Mouse (Mus musculus): ENCODE data around the gene Dpp4.

Dpp4 gene

DNA sequence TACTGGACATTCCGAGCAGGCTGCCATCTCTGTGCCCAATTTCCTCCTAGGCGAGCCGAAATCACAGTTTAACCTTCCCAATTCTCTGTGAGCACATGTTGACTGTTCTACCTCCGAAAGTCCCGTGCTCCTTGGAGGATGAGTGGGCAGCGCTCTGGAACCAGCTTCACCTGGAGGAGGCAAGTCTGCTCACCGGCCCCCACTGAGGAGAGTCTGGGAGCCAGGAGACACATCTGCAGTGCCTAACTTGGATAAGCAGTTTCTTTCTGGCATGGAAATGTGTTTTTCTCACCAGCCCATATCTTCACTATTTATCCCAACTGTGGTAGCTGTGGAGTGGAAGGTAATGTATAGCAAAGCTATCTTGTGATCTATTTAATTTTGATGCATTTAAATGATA lies 54.8 kb downstream of the Dpp4 start:
- DNase-seq, result no peak

- DNase-seq, result no peak
Observed at GRCm38 (mm10) chr2:62356606-62357005, 55.4 kb downstream of the Dpp4 start.

- no peak for DNase-seq
Observed at GRCm38 (mm10) chr2:62355766-62356165, 56.3 kb downstream of the Dpp4 start.

GRCm38 (mm10) chr2:62352035-62352434 lies 60.0 kb downstream of the Dpp4 start:
- DNase-seq, result no peak

GRCm38 (mm10) chr2:62347762-62348161 lies 64.3 kb downstream of the Dpp4 start:
- no peak for DNase-seq

GRCm38 (mm10) chr2:62346771-62347170 lies 65.3 kb downstream of the Dpp4 start:
- no peak for DNase-seq

DNA sequence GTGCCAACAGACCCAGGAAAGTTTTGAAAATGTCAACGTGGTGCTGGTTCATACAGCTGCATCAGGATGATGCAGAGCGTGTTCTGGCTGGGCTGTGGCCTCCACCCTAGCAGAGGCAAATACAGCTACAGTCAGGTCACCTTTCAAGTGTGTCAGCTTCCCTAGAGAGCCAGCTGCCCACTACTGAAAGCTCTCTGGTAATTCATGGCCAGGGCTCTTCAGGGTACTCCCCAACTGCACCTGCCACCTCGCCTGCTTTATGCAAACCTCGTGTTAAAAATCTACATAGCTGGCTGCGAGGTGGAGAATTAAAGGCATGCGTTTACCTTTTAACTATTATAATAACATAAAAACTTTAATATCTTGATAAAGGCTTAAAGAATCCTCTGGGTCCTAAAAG lies 67.7 kb downstream of the Dpp4 start:
- no peak for DNase-seq

DNA sequence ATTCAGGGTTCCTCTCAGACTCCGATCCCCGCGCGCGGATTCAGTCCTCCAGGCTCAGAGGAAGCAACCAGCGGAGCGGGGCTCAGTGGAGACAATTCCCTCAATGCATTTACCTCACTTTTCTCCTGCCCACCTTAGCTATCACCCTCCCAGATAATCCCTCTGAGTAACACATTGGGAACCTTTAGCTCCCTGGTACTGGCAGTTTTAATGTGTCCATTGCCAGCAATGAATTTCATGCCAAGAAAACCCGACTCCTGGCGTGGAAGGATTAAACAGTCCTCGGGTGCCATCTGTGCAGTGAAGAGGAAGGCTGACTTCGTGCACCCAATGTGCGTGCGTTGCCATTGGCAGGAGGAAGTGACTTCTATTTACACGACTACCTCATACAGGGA lies 70.3 kb downstream of the Dpp4 start:
- DNase-seq, result no peak

DNA sequence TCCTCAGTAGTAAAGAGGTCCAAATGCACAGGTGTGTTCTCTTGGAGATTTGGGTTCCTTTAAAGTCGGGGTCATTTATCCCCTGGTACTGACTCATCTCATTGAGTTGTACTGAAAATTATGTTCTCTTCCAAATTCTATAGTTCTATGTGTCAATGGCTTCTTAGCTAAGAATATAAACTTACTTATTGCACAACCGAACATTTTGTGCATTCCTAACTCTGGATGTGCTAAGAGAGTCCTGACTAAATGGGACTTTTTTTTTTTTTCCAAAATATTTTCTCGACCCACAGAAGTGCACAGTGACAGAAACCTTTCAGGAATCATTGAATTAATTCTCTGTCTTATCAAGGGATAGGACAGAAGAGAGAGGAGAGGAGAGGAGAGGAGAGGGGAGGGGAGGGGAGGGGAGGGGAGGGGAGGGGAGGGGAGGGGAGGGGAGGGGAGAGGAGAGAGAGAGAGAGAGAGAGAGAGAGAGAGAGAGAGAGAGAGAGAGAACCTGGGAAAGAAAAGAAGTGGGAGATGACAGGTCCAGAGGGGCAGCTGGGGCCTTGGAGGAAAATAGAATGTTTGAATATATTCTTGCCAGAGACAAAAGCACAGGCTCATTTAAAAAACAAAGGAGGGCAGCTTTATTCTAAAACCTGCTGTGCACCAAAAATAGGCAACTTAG lies 70.8 kb downstream of the Dpp4 start:
- DNase-seq, result no peak

DNA sequence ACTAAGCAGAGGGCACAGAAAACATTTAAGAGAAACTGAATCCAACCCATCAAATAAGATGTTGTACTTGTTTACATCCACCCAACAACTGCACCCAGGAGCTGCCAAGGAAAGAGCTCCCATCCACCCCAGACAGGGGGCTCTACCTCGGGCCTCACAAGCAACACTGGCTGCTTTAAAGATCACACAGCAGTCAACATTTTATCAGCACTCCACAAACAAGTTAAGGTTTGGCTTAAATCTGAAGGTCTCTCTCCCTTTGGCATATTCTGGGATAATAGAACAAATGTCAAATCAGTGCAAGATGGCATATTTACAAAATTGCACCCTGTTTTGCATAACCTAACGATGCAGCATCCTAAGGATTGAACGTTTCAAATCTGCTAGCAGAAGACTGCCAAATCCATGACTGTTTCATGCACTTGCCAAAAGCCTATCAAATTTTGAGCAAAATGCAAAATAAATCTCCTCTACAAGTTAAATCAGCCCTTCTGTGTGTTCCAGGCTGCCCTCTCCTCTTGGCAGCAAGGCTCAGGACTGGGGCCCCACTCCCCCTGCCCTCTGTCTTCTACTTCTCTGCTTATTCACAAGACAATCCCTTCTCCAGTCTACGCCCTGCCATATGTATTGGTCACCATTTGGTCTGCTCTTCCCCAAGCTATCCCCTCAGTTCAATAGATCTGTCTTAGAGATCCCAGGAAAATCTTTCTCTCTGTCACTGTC lies 72.6 kb downstream of the Dpp4 start:
- DNase-seq, result no peak

GRCm38 (mm10) chr2:62337086-62337485 lies 74.9 kb downstream of the Dpp4 start:
- DNase-seq, result no peak

DNA sequence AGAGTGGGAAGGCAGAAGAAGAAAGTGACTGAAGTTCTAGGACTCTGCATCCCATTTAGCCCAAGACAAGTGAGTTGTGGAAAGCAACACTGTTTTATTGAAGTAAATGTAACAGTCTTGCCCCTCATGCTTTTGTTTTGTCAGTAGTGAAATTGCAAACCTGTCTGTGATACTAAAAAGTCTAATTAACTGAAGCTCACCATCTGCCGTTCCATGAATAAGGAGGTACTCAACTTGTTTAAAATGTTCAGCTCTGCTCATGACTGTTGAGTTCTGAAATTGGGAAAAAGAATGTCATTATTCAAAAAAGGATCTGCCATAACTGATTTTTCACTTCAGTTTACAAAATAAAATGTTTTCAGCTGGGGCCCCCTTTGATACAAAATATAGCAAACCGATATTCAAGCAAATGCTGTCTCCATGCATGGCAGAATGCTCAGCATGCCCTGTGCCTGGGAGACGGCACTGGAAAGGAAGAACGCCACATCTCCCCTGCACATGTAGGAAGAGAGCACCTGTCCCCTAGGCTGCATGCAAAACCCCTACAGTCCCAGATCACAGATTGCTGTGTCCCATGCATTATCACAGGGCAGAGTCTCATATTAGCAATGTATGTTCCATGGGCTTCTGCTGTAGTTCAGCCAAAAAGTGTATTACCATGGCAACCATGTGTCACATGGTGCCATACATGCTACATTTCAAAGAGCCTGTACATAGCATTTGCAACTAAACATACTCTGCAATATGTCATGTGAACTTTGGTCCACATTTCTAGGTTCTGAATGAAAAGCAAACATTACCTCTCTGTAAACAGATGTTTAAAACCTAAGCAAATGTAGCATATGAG lies 77.4 kb downstream of the Dpp4 start:
- no peak for DNase-seq

- no peak for DNase-seq
Observed at GRCm38 (mm10) chr2:62332465-62332864, 79.6 kb downstream of the Dpp4 start.

GRCm38 (mm10) chr2:62331913-62332312 lies 80.1 kb downstream of the Dpp4 start:
- no peak for DNase-seq

- peak; percentile 91 for DNase-seq
Observed at GRCm38 (mm10) chr2:62325388-62325787, 86.6 kb downstream of the Dpp4 start.

GRCm38 (mm10) chr2:62323078-62323637 lies 88.9 kb downstream of the Dpp4 start:
- DNase-seq, result no peak

DNA sequence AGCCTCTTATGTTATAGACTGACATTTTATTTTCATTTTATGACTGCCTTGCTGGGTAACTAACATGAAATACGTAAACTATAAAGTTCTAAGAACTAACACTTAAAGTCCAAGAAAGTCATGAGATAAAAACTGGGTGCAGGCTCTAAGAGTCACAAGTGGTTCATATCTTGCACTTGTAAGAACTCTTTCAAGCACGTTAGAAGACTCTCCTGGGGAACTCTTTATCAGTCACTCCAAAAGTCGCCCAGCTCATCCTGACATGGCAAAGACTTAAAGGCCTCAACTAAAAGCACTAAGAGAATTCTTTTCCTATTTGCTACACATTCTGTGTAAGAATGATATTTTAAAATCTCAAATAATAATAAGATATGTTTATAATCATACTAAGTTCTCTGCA lies 92.5 kb downstream of the Dpp4 start:
- no peak for DNase-seq

DNA sequence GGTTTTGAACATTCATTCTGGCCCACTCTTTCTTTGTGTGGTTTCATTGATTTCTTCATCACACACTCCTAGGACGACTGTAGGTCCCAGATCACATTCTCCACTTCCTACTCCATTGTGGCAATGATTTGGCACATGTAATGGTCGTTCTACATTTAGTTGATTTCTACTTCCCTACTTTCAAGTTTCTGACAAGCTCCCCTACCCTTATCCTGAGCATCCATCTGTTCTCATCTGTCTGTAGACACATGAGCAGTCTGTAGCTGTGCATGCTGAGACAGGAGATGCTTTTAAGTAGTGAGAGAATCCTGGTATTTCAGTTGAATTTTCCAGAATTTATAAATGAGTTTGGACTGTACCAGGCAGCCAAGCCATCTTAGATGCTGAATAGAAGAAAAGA lies 95.1 kb downstream of the Dpp4 start:
- DNase-seq, result no peak

GRCm38 (mm10) chr2:62307477-62307876 lies 104.6 kb downstream of the Dpp4 start:
- DNase-seq, result no peak

DNA sequence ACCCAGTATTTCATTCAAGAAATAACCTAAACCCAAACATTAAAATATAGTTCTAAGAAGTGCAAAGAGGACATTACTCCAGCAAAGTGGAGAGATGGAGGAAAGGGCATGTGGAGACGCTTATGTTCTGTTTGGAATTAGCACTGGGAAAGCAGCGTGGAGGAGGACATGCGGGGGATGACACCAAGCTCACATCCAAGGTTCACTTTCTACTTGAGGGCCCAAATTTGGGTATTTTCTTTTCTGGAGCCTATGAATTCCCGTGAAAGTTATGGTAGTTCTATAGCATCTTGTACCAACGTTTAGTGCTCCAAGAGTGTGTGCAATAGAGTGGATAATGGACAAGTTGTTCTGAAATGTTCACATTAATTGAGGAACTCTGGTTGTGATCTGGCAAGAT lies 105.1 kb downstream of the Dpp4 start:
- no peak for DNase-seq

GRCm38 (mm10) chr2:62301716-62302115 lies 110.3 kb downstream of the Dpp4 start:
- no peak for DNase-seq

GRCm38 (mm10) chr2:62293846-62294245 lies 118.2 kb downstream of the Dpp4 start:
- no peak for DNase-seq

DNA sequence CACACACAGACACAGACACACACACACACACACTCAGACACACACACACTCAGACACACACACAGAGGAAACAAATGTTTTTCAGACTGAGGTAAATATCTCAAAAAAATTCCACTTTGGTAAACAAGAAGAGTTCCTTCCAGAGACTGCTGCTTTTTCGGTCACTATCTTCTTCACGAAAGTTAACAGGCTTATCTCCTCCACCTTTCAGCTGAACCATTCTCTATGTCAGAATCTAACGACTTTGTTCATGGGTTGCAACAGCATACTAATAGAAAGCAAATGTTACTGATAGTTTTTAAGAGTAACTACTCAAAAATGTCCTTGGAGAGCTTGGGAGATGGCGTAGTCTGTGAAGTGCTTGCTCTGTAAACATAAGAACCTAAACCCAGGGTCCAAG lies 124.5 kb downstream of the Dpp4 start:
- DNase-seq, result no peak

DNA sequence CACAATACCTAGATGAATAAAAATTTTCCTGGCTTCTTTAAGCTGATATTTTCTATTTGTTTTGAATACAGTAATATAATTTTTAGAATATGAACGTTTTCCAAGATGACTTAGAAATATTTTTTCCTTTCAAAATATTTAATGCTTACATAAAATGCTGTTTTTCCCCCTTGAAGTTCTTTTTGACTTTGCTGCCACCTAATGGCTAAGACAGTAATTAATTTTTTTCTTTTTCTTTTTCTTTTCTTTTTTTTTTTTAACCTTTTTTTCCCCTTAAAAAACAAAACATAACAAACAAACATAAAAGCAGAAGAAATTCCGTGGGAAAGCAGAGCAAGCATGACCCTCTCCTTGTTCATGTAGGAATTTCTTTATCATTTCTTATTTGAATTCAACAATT lies 126.2 kb downstream of the Dpp4 start:
- no peak for DNase-seq
